Mouse (Mus musculus) cerebellum, adult 18-20 months (tissue): ENCODE results near the gene Prdx1.
"Not testable (repeated sequence)": the region's sequence is repeated elsewhere in the genome, so short reads cannot be mapped to it uniquely, and the experiment has no call there.

ENCODE experiments used
- DNase-seq, 2 experiments: peaks; one replicate each; pipeline ENCODE4 v3.0.0; 2021

The Prdx1 gene

DNA sequence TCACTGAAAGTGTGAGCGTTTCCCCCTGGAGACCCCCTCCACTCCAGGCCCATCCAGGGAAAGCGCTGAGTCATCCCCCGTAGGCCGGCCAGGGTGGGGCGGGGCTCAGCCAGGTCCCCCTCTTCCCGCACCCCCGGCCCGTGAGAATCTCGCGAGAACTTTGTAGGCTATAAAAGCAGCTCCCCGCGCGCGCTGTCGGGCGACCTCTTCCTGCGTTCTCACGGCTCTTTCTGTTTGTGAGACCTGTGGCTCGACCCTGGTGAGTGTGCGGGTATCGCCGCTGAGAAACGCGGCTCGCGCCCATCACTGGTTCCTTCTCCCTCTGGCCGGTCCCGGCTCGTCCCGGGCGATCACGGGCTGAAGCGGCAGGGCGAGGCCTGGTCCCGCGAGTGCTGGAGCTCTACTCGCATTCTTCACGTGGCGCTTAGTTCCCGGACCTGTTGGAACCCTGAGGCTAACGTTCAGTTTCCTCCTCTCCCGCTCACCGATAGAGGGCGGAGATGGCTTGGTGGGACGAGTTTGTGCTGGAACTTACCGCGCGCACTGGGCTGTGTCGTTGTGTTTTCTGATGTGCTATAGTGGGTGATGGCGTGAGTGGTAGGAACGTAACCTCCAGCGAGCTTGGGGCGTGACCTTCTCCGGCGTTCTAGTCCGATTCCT lies at the start of gene Prdx1:
Gene Prdx1 (plus strand): TSS at position 143 of the 660 bp plus-strand sequence.
- peak; percentile 85 to 86 for DNase-seq

DNA sequence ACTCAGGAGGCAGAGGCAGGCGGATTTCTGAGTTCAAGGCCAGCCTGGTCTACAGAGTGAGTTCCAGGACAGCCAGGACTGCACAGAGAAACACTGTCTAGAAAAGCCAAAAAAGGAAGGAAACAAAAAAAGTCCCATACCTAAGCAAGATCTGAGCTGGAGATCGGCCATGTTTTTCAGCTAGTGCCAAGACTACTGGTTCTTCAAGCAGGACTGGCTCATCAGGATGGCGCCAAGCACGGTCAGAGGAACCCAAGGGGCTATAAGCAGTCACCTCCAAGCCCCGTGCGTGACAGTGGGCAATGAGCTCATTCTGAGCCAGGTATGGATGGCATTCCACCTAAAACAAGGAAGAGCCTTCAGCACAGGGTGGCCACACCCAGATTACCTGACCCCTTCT lies 46.5 kb upstream of the Prdx1 start:
- no peak for DNase-seq

DNA sequence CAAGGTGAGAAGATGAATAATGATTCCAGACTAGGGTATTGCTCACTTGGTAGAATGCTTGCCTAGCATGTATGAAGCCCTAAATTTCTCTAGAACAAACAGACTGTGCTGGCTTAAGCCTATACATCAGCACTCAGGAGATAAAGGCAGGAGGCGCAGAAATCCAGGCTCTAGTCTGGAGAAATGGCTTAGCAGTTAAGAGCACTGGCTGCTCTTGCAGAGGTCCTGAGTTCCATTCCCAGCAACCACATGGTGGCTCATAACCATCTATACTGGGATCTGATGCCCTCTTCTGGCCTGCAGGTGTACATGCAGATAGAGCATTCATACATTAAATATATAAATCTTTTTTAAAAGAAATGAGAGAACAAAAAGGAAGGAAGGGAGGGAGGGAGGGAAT lies 43.3 kb upstream of the Prdx1 start:
- no peak for DNase-seq

DNA sequence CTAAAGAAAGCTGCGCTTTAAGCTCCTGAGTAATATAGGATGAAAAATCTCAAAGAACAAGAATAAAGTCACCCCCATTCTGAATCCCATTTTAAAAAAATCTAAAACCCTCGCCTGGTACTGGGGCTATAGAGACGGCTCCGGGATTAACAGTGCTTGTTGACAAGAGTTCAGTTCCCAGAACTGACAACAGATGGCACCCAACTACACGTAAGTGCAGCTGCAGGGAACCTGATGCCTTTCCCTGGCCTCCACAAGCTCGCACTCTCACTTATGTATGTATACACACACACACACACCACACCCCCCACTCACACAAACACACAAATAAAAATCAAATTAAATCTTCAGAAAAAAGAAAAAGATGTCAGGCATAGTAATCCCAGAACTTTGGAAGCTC lies 41.0 kb upstream of the Prdx1 start:
- peak in 1 of 2 experiments; percentile 43 for DNase-seq

DNA sequence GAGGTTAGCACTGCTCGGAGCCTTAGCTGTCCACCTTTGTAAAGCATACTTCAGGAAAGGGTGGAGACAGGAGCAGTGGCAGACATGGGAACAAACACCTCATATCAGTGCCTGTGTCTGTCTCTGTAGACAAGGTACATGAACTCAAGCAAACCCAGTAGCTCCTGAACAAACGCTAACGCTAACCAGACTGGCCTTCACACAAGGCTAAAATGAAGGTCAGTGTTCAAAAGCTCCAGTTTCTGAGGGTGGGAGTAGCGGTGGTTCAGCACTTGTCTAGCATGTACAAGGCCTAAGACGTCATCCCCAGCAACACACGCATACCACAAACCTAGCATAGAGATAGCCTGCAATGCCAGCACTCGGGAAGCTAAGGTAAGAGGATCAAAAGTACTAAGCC lies 39.7 kb upstream of the Prdx1 start:
- DNase-seq: no peak

DNA sequence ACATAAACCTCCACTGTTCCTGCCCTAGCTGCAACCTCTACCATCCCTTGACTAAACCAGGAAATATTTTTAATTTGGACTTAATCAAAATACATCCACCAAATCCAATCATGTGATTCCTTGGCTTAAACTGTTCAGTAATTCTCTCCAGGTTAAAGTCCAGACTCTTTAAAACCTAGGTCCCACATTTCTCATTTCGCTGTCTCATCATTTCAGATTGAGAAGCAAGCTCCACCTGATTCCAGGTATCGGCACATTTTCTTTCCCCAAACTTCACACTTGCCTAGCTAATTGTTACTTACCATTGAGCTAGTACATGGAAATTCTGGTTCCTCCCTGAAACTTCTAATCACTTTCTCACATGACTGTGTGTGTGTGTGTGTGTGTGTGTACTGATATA lies 35.9 kb upstream of the Prdx1 start:
- DNase-seq: no peak

DNA sequence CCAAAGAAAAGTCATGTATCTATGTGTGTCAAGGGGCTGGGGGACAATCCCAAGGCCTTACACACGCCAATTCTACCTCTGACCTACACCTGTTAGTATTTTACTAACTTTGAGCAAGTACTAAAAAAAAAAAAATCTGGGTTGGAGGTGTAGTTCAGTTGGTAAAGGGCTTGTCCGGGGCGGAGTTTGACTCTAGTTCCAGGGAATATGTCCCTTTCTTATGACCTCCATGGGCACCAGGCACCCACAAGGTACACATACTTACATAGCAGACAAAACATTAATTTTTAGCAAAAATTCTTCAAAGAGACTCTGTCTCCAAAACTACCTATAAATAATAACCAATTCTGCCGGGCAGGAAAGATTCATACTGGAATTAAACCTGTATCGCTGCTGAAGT lies 35.0 kb upstream of the Prdx1 start:
- DNase-seq: no peak

DNA sequence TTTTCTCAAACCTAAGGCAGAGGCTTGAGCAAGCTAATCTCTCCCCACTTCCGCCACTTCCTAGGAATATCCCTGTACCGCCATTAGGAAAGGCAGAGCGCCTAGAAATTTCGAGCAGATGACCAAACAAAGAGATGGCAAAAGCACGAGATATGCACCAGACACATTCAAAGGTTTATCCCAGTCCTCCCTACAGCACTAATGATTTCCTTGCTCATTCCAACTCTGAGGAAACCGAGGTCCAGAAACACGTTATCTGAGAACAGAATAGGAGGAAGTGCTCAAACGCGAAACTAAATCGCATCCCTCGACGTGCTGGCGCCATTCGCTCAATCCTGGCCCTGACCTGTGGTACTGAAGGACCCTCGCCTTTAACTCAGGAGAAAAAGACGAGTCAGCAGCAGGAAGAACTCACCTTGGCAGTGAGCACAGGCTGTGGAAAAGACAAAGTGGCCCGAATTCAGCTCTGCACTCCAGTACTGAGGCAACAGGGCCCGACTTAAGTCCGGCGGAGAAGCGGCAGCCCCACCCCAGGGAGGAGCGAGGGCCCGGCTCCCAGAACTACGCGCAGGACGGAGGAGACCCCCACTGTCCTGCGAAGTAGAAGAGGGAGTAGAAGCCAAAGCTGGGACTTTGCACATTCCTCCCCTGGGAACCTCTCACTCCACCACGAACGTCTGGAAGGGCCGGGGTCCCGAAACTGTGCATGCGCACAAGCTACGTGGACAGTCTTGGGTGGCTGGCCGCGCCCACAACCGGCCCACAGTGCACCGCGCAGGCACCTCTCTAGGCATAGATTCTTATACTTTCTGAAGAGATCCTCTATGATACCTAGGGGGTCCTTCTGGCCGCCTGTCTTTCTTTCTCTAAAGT lies 34.2 kb upstream of the Prdx1 start, which contains the start of gene Akr1a1:
Gene Akr1a1 (minus strand): TSS at position 757 of the 873 bp plus-strand sequence.
- DNase-seq: peak; percentile 92 to 93

DNA sequence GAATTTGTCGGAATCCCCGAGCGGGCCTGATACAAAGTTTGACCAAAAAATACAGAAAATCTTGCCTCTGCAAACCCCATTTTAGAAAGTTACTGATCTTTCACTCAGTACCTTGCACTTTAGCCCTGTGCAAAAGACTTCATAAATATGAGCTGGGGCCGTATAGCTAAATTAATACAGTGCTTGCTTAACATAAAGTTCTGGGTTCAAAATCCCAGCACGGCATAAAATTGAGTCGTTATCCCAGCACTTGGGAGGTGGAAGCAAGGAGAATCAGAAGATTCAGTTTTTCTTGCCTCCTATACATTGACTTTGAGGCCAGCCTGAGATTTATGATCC lies 33.6 kb upstream of the Prdx1 start:
- DNase-seq: no peak

DNA sequence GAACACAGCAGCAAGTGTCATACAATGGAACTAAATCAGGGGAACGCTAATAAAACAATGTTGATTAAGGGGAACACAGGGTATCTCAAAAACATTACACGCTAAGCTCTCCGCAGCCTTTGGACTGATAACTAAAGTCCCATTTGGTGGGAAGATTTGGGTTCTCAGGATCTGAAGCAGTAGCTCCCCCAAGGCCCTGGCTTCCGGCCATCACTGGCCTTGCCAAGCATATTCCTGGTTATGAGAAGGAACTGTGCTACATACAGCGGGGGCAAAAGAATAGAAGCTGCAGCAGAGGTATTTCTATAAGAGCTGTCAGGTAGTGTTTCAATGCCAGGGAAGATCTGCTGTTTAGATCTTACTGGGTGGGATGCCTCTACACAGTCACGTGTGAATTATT lies 32.1 kb upstream of the Prdx1 start:
- DNase-seq: no peak

DNA sequence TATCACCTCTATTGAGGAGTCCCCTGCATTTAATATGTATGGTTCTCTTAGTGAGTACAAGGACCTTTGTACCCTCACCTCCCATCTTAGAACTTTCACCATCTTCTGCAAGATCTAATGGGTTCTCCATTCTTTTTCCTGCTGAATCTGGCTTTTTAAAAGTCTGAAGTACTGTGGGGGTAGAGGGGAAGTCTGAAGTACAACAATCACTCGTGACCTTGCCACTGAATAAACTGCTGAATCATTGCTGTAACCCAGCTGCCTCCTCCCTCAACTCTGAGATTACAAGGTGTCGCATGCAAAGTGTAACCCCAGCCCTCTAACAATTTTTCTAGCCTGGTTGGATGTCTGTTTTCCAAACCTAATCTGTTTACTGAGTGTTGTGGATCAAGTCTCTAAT lies 30.2 kb upstream of the Prdx1 start:
- no peak for DNase-seq

DNA sequence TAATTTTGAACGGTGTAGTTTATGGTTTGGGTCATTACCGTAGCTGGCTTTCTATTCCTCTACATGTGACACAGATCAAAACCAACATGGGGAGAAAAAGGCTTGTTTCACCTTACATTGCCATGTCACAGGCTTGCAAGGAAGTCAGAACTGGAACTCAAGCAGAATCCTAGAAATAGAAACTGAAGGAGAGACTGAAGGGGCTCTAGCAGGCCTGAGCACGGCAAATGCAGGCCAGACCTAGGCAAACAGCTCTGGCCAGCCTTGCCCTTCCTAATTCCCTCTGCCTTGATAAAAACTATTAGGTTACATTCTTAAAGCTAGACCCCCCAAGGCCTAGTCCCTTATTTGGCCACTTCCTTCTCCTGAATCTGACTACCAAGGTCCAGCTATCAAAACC lies 29.7 kb upstream of the Prdx1 start:
- no peak for DNase-seq

DNA sequence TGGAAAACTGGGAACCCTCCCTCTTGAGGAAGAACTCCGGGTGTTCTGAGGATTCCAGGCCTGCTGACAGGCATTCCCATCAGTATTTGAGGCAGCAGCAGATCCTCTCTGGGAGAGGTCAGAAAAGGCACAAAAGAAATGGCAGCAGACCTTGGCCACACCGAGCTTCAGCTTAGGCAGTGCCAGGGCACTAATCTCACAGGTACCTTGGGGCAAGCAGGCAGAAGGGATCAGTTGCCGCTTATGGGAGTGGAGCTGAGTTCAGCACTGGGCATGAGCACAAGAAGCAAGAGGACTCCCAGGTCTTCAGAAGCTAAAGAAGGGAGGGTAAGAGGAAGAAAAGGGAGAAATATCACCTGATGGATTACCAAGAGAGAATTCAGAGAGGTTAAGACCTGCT lies 27.4 kb upstream of the Prdx1 start:
- no peak for DNase-seq

DNA sequence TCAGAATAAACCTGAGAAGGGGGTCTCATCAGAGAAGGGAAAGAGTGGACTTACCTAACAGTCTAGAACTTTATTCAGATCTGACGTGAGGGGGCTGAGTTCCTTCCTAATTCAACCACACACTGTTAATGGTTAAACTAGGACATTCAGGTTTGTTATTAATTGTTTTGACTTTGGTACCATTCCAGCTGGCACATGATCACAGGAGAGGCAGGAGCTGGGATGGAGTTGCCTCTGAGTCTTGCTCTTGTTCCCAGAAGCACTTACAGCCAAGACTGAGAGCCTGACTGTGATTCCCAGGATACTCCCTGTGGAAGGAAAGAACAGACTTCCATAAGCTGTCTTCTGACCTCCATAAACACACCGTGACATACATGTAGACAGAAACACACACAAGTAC lies 25.9 kb upstream of the Prdx1 start:
- no peak for DNase-seq

DNA sequence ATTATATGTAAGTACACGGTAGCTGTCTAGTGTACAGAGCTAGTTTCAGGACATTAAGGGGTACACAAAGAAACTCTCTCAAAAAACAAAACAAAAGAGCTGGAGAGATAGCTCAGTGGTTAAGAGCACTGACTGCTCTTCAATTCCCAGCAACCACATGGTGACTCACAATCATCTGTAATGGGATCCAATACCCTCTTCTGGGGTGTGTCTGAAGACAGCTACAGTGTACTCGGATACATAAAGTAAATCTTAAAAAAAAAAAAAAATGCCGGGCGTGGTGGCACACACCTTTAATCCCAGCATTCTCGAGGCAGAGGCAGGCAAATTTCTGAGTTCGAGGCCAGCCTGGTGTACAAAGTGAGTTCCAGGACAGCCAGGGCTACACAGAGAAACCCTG lies 25.4 kb upstream of the Prdx1 start:
- not testable (repeated sequence) for DNase-seq

DNA sequence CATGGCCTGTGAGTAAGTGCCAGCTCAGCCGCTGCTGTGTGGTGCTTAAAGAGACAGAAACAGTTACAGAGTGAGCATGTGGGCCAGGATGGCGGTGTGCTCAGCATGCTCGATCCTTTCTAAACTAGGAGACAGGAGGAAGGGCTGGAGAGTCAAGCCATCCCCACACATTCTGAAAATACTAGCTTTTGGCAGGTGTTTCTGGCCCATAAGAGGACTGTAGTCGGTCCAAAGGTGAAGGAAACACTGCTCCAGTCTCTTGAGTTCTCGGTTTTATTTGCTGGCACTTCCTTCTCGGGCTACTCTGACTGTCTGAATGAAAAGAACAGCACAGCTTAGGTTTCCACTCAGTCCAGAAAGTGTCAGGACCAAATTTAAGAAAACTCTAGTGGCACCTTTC lies 24.5 kb upstream of the Prdx1 start:
- no peak for DNase-seq

DNA sequence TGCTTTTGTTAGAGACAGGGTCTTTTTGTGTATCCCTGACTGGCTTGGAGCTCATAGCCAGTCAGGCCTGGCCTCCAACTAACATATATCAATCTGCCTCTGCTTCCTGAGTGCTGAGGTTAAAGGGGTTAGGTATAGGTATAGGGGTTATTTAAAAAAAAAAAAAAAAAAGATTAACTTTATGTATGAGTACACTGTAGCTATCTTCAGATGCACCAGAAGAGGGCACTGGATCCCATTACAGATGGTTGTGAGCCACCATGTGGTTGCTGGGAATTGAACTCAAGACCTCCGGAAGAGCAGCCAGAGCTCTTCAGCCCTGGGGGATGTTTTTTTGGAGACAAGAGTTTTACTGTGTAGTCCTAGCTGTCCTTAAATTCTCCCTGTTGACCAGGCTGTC lies 23.3 kb upstream of the Prdx1 start:
- DNase-seq: no peak

DNA sequence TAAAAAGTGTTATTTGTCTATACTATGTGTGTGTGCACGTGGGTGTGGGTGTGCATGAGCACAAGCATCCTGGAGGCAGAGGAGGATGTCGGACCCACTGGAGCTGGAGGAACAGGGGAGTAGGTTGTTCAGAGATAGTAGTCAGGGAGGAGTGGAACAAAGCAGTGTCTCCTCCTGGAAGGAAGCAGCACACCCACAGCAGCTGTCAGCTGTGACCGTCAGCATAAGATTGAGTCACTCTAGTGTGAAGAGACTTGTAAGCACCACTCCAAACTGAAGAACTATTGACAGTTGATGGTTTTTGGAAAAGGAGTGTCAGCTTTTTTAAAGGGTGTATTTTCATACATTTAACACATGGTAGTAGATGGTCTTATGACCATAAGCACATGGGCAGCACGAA lies 18.7 kb upstream of the Prdx1 start:
- DNase-seq: no peak

DNA sequence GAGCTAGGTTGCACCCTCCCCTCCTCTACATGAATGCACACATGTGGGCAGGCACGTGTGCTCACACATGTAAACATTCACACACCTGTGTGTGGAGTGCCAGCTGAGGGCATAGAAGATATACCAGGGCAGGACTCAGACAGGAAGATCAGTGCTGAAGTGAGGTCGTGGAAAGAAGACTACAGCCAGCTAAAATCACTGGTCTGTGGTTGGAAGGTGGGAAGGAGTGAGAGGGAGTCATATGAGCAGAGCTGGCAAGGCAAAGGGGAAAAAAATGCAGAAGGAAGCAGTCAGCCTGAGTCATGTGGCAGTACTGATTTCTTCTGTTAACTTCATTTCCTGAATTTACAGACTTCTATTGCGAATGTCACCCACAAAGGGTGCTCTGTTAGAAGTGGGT lies 17.2 kb upstream of the Prdx1 start:
- no peak for DNase-seq

DNA sequence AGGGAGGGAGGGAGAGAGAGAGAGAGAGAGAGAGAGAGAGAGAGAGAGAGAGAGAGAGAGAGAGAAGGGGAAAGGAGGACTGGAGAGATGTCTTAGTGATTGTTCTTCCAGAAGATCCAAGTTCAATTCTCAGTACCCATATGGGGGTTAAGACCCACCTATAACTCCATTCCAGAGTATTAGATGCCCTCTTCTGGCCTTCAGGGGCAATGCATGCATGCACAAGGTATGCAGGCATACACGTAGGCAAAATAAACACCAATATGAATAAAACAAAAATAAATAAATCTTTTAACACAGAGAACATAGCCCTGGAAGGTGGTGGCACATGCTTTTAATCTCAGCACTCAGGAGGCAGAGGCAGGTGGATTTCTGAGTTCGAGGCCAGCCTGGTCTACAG lies 16.1 kb upstream of the Prdx1 start:
- no peak for DNase-seq

DNA sequence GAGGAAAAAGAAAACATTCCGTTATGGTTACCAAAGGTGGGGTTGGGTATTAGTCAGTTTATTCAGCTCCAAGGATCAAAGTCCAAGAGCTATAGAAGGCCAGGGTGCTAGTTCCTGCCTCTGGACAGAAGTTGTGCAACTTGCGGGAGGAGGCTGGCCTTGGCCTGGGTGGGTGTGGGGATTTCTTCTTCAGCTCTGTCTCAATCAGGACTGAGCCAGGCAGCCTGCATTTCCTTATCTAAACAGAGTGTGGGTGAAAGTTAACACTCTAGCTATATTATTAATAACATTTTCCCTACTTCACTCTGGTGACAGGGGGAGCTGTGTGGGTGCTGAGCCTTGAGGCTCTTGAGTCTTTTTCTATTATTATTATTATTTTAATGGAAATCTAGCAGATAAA lies 12.6 kb upstream of the Prdx1 start:
- no peak for DNase-seq

DNA sequence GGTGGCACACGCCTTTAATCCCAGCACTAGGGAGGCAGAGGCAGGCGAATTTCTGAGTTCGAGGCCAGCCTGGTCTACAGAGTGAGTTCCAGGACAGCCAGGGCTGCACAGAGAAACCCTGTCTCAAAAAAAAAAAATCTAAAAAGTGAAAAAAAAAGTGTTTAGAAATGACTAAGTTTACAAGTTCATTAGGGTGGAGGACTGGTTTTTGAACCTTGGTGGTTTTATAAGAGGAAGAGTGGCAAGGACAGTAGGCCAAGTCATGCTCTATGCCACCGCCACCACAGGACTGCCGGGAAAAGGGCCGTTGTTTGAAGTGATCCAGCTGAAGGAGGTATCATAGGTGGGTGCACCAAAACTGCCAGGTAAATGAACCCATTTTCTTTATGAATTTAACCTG lies 10.6 kb upstream of the Prdx1 start:
- DNase-seq: not testable (repeated sequence)

DNA sequence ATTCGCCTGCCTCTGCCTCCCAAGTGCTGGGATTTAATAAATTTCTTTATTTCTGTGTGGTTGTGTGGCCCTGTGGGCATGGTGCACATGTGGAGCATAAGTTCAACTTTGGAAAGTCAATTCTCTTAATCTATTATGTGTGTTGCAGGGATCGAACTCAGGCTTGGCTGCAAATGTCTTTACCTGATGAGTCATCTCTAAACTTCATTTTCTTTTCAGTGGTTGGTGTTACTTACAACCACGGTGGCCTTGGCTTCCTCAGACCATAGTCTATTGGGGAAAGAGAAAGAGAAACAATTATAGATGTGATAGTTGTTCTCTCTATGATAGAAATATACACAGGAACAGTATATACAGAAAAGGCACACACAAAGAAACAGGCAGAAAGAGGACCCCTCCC lies 9.3 kb upstream of the Prdx1 start:
- DNase-seq: no peak

DNA sequence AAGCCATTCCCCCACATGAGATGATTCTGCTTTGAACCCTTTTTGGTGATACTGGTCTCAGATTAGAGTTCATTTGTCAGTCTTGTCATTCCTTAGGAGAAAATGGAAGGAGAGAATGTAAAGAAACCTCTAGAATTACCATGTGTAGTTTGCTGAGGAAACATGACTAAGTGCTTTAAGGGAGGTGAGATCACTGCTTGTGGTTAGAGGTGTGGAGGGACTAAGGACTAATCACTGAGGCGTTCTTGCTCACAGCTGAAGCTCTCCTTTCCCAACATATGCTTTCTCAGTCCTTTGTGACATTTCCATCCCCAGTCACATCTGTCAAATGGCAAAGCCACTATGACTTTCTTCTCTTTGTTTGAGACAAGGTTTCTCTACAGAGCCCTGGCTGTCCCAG lies 7.5 kb upstream of the Prdx1 start:
- DNase-seq: no peak

DNA sequence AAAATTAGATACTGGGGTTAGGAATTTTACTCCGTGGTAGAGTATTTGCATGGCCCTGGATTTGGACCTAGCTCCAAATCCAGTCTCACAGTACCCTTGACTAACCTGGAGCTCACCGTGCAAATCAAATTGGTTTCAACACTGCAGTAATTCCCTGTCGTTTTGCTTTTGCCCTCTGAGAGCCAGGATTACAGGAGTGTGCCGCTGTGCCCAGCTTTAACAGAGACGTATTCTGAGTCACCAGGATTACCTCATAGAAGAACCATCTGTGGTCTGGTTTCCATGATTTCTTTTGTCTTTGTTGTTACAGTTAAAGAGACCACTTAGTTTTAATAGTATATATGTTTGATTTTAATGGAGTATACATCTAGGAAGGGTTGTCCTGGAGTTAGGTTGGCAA lies 6.2 kb upstream of the Prdx1 start:
- no peak for DNase-seq
